In the genomic region with DNA sequence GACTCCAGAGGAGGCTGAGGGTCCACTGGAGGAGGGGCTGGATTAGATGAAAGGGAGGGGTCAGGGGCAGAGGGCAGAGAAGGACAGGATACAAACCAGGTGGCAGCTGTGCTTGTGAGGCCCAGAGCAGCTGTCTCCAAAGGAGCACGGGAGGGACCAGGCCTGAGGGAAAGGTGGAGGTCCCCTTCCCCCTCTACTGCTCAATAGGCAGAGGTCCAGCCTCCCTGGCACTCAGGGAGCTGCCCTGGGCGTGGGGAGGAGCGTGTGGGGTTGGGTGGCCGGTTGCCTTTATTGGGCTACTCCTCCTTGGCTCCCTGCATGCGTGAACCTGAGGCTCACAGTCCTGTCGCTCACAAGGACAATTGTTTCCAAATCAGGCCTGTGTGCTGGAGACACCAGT, we compare ENCODE assay signal across 1 mouse cellular context.
TF ChIP-seq lines count a peak whose summit lies in the region.

No protein-coding gene starts in this region.

TF ChIP-seq in MEL, 35 proteins besides CTCF, POLR2A, EP300 and RAD21:
- TF ChIP-seq RCOR1 (IDR thresholded peaks at IDR 0.05; ENCODE audit: low read depth, low read length) = no peak
- TF ChIP-seq MAX (IDR thresholded peaks at IDR 0.05; ENCODE audit: low read length) = no peak
- no peak for TF ChIP-seq GATA1 (IDR thresholded peaks at IDR 0.05; ENCODE audit: low read depth, low read length)
- no peak for TF ChIP-seq USF2 (IDR thresholded peaks at IDR 0.05; ENCODE audit: borderline replicate concordance in 1 of 2, insufficient read depth in 1 of 2, low read depth in 1 of 2, low read length in 2 of 2)
- no peak for TF ChIP-seq KAT2A (conservative IDR thresholded peaks at IDR 0.05; ENCODE audit: low read depth, low read length)
- TF ChIP-seq E2F4 (IDR thresholded peaks at IDR 0.05; ENCODE audit: borderline replicate concordance, low read depth, low read length) = no peak
